Mouse (Mus musculus) myocyte (in vitro differentiated cells): ENCODE data around the gene Itgb1bp2. TPM values are rescaled to one million over a fixed set of nuclear protein-coding genes. Genes with fewer than 3 reads are reported as not detected.

Experiments used
- H3K27me3 ChIP-seq: one replicate; pipeline ENCODE4 v1.6.1; 2011; ENCODE audit not compliant: control insufficient read depth, insufficient read depth, insufficient read length
- H3K36me3 ChIP-seq: one replicate; pipeline ENCODE4 v1.6.1; 2011; ENCODE audit not compliant: control insufficient read depth, insufficient read depth
- H3K4me2 ChIP-seq: one replicate; pipeline ENCODE4 v1.6.1; 2011; ENCODE audit warnings: low read depth, control low read depth
- H3K4me3 ChIP-seq: one replicate; pipeline ENCODE4 v1.5.1; 2011; ENCODE audit warnings: mild to moderate bottlenecking, control low read depth, moderate library complexity
- H3K79me2 ChIP-seq: one replicate; pipeline ENCODE4 v1.6.1; 2011; ENCODE audit not compliant: control insufficient read depth, insufficient read depth
- H3ac ChIP-seq: one replicate; pipeline ENCODE4 v1.6.1; 2011; ENCODE audit not compliant: control insufficient read depth, insufficient read length
- CEBPB ChIP-seq: IDR thresholded peaks from 2 replicates; pipeline ENCODE4 v1.6.1; 2011; ENCODE audit warnings: mild to moderate bottlenecking, moderate library complexity; ENCODE audit not compliant: poor library complexity, insufficient read depth, severe bottlenecking
- E2F4 ChIP-seq: IDR thresholded peaks from one replicate; pipeline ENCODE4 v1.6.1; 2011; ENCODE audit warnings: mild to moderate bottlenecking, control low read depth, moderate library complexity; ENCODE audit not compliant: insufficient read depth
- MAX ChIP-seq: IDR thresholded peaks from one replicate; pipeline ENCODE4 v1.6.1; 2011; ENCODE audit warnings: low read depth, mild to moderate bottlenecking, control low read depth
- MYOD1 ChIP-seq, 3 experiments: IDR thresholded peaks; one replicate each; pipeline ENCODE4 v1.6.1; 2011; ENCODE audit warnings: control low read depth in 2 of 3, low read depth in 2 of 3, mild to moderate bottlenecking in 2 of 3, moderate library complexity in 1 of 3; ENCODE audit not compliant: insufficient read length in 2 of 3, control insufficient read depth in 1 of 3
- MYOG ChIP-seq, 3 experiments: IDR thresholded peaks; one replicate each; pipeline ENCODE4 v1.6.1; 2011; ENCODE audit warnings: control low read depth in 2 of 3, low read depth in 2 of 3, mild to moderate bottlenecking in 2 of 3; ENCODE audit not compliant: insufficient read length in 2 of 3, control insufficient read depth in 1 of 3, insufficient read depth in 1 of 3
- POLR2A ChIP-seq: IDR thresholded peaks from one replicate; pipeline ENCODE4 v1.6.1; 2011; ENCODE audit warnings: low read depth, mild to moderate bottlenecking, control low read depth, moderate library complexity; ENCODE audit not compliant: insufficient read length
- POLR2AphosphoS2 ChIP-seq: IDR thresholded peaks from one replicate; pipeline ENCODE4 v1.6.1; 2011; ENCODE audit warnings: low read depth, control low read depth; ENCODE audit not compliant: insufficient read length
- REST ChIP-seq: IDR thresholded peaks from one replicate; pipeline ENCODE4 v1.6.1; 2011; ENCODE audit warnings: mild to moderate bottlenecking, control low read depth, moderate library complexity; ENCODE audit not compliant: insufficient read depth, insufficient read length
- SRF ChIP-seq: IDR thresholded peaks from one replicate; pipeline ENCODE4 v1.6.1; 2011; ENCODE audit warnings: low read depth; ENCODE audit not compliant: control insufficient read depth, insufficient read length
- TCF12 ChIP-seq: IDR thresholded peaks from one replicate; pipeline ENCODE4 v1.6.1; 2011; ENCODE audit warnings: mild to moderate bottlenecking, control low read depth; ENCODE audit not compliant: poor library complexity, insufficient read depth, severe bottlenecking
- TCF3 ChIP-seq: IDR thresholded peaks from one replicate; pipeline ENCODE4 v1.6.1; 2011; ENCODE audit warnings: low read depth, control low read depth; ENCODE audit not compliant: insufficient read length
- USF1 ChIP-seq: IDR thresholded peaks from one replicate; pipeline ENCODE4 v1.6.1; 2011; ENCODE audit warnings: low read depth, mild to moderate bottlenecking, control low read depth, moderate library complexity
- polyA plus RNA-seq: library from polyadenylated mRNA; unstranded; fragments of >200 nt; fragmentation: generic; extraction: Trizol; gene quantifications from one replicate; pipeline ENCODE4 v1.2.1, GENCODE M21; 2012; ENCODE audit warnings: missing spikeins

The Itgb1bp2 gene
- polyA plus RNA-seq, 1 experiment, result 114 TPM

DNA sequence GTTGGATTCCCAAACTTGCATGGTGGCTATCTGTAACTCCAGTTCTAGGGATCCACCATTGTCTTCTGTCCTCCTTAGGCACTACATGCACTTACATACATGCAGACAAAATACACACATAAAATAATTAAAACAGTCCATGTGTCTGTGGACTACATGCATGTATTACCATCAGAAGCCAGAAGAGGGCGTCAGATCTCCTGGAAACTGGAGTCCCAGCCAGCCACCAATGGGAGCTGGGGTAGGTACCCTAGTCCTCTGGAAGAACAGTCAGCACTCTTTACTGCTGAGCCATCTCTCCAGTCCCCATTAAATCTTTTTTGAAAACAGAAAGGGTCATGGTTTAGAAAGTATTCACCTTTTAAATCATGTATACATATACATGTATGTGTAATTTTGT, 21.1 kb upstream of the Itgb1bp2 start:
- Histone ChIP-seq H3K4me2 (no peak overlapping the region), H3ac (no peak overlapping the region), H3K27me3 (no peaks in the 10 kb centered on the region), H3K36me3 (peaks cover 3% of the 10 kb centered on the region), H3K4me3 (no peak overlapping the region), H3K79me2 (peaks cover 30% of the 10 kb centered on the region)
- TF ChIP-seq SRF, result no peak
- no peak for TF ChIP-seq MYOG (IDR thresholded peaks at IDR 0.05; ENCODE audit: control insufficient read depth in 1 of 3, insufficient read depth in 1 of 3, insufficient read length in 2 of 3, low read depth in 2 of 3)
- TF ChIP-seq POLR2A, result no peak
- TF ChIP-seq USF1, result no peak
- TF ChIP-seq REST, result no peak
- no peak for TF ChIP-seq TCF12
- TF ChIP-seq TCF3, result no peak
- no peak for TF ChIP-seq POLR2AphosphoS2
- no peak for TF ChIP-seq MAX
- no peak for TF ChIP-seq E2F4
- no peak for TF ChIP-seq MYOD1 (IDR thresholded peaks at IDR 0.05; ENCODE audit: control insufficient read depth in 1 of 3, insufficient read length in 2 of 3, low read depth in 2 of 3)
- no peak for TF ChIP-seq CEBPB

DNA sequence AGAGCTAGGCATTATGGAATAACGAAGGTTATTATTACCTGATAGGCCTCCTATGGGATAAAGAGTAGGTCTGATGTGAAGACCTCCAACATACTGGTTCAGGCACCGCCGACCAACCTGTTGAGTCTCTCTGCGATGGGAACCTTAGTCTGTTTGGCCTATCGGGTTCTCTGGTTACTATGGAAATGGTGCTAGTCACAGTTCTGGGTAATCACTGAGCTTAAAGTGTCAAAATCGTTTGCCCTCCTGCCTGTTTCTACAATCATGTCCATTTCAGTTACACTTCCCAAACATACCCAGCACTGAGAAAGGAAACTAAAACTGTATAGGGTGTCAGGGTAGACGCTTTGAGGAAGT, 20.1 kb upstream of the Itgb1bp2 start:
- Histone ChIP-seq H3K27me3 (no peaks in the 10 kb centered on the region), H3K79me2 (peaks cover 40% of the 10 kb centered on the region), H3K4me2 (peak overlapping the region; percentile 73), H3K4me3 (peak overlapping the region; percentile 63), H3ac (no peak overlapping the region), H3K36me3 (peaks cover 4% of the 10 kb centered on the region)
- TF ChIP-seq POLR2A, result no peak
- no peak for TF ChIP-seq CEBPB
- no peak for TF ChIP-seq MYOD1 (IDR thresholded peaks at IDR 0.05; ENCODE audit: control insufficient read depth in 1 of 3, insufficient read length in 2 of 3, low read depth in 2 of 3)
- TF ChIP-seq SRF, result no peak
- no peak for TF ChIP-seq POLR2AphosphoS2
- TF ChIP-seq MAX, result no peak
- no peak for TF ChIP-seq TCF3
- TF ChIP-seq USF1, result no peak

DNA sequence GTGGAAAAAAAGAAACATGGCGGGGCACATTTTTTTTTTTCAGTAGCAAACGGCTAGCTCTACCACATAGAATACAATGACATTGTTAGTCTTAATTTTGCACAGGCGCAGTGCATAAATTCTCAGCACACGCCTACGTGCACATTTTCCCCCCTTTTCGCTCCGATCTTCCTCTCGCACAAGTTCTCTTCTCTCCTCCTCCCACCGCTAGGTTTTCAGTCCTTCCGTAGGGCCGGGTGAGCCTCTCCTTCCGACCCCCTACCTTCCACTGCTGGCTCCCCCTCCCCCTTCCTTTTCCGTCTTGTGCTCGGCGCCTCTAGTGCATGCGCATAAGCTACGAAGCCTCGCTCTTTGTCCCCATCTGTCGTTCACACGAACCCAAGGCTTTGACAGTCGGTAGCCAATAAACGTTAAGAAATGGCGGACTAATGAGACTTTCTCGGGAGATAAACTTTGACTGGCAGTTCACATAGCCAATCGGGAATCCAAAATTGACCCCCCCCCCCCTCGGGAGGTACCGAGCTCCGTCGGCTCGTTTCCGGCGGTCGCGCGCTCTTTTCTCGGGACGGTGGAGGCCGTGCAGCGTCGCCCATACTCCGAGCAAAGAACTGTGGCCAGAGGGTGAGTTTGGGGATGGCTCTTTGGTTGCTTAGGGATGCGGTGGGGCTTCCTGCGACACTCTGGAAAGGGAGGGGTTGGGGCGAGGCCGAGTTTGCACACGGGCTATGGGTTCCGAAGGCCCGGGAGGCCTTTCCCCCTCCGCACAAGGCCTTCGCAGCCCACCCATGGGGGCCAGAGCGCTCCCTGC, 19.5 kb upstream of the Itgb1bp2 start, which contains the start of gene Nono:
Gene Nono, plus strand, starts transcription at position 177 of the 808 bp plus-strand sequence.
- H3ac ChIP-seq, result peak within 1 kb of the TSS; percentile 6
- H3K27me3 ChIP-seq, result no peaks in the 10 kb centered on the region
- H3K4me3 ChIP-seq, result peak within 1 kb of the TSS; percentile 63
- peaks cover 46% of the 10 kb centered on the region for H3K79me2 ChIP-seq
- H3K36me3 ChIP-seq, result peaks cover 4% of the 10 kb centered on the region
- H3K4me2 ChIP-seq, result peak within 1 kb of the TSS; percentile 73
- TF ChIP-seq TCF12 (no peak), CEBPB (no peak), MAX (no peak), E2F4 (no peak), MYOG (IDR thresholded peaks at IDR 0.05; ENCODE audit: control insufficient read depth in 1 of 3, insufficient read depth in 1 of 3, insufficient read length in 2 of 3, low read depth in 2 of 3) (no peak), POLR2A (peak; percentile 39), POLR2AphosphoS2 (peak; percentile 37), SRF (no peak), TCF3 (no peak)

DNA sequence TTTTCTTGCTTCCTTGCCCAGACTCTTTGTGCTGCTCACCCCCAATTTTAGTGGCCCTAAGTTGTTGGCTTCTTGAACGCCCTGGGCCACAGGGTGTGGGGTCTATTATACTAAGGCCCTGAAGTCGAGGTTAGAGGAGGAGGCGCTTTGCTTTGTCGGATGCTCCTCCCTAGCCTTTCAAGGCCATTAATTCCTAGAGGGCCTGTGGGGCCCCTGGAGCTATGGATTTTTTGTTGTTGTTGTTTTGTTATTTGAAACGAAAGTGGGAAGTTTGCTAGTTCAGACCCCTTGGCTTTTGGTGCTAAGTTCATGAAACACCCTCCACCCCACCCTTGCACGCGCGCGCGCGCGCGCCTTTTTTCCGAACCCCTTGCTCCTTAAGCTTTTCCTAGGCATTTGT, 18.9 kb upstream of the Itgb1bp2 start:
- peak overlapping the region; percentile 63 for H3K4me3 ChIP-seq
- peak overlapping the region; percentile 57 for H3K4me2 ChIP-seq
- peaks cover 49% of the 10 kb centered on the region for H3K79me2 ChIP-seq
- no peaks in the 10 kb centered on the region for H3K27me3 ChIP-seq
- H3ac ChIP-seq, result peak overlapping the region; percentile 6
- TF ChIP-seq SRF (no peak), MAX (no peak), E2F4 (no peak), TCF3 (no peak), REST (no peak), POLR2A (no peak), USF1 (no peak), MYOG (IDR thresholded peaks at IDR 0.05; ENCODE audit: control insufficient read depth in 1 of 3, insufficient read depth in 1 of 3, insufficient read length in 2 of 3, low read depth in 2 of 3) (no peak), MYOD1 (IDR thresholded peaks at IDR 0.05; ENCODE audit: control insufficient read depth in 1 of 3, insufficient read length in 2 of 3, low read depth in 2 of 3) (no peak), TCF12 (no peak), POLR2AphosphoS2 (no peak), CEBPB (no peak)
- peaks cover 4% of the 10 kb centered on the region for H3K36me3 ChIP-seq
